Mouse (Mus musculus) kidney, embryonic 16.5 days (tissue): ENCODE data around the gene Borcs6. TPM values are rescaled to one million over a fixed set of nuclear protein-coding genes. Genes with fewer than 3 reads are reported as not detected.
A peak's percentile ranks its signal among the peaks of the same experiment; 100 is the strongest.

ENCODE experiments used
- ATAC-seq: fragments of 200-750 bp; cut with Nextera tagmentation; 2 replicates; pipeline ENCODE4 v1.8.0; 2017; ENCODE audit warnings: moderate TSS enrichment; ENCODE audit not compliant: low FRiP score, low TSS enrichment
- H3K27ac ChIP-seq: fragments of 300-500 bp; sonication (generic); 2 replicates; pipeline ENCODE4 v1.5.1; 2014; ENCODE audit warnings: low read length
- H3K27me3 ChIP-seq: fragments of 300-500 bp; sonication (generic); 2 replicates; pipeline ENCODE4 v1.6.1; 2014; ENCODE audit warnings: low read length, control low read depth, mixed read lengths; ENCODE audit not compliant: insufficient read depth
- H3K36me3 ChIP-seq: fragments of 300-500 bp; sonication (generic); 2 replicates; pipeline ENCODE4 v1.6.1; 2014; ENCODE audit warnings: low read length, control low read depth, mixed read lengths; ENCODE audit not compliant: insufficient read depth
- H3K4me1 ChIP-seq: fragments of 300-500 bp; sonication (generic); 2 replicates; pipeline ENCODE4 v1.6.1; 2014; ENCODE audit warnings: low read length, control low read depth, mixed read lengths; ENCODE audit not compliant: insufficient read depth
- H3K4me2 ChIP-seq: fragments of 300-500 bp; sonication (generic); replicated peaks from 2 replicates; pipeline ENCODE4 v1.6.1; 2014; ENCODE audit warnings: low read depth, low read length
- H3K4me3 ChIP-seq: fragments of 300-500 bp; sonication (generic); 2 replicates; pipeline ENCODE4 v1.5.1; 2014; ENCODE audit warnings: mild to moderate bottlenecking, low read length
- H3K9ac ChIP-seq: fragments of 300-500 bp; sonication (generic); replicated peaks from 2 replicates; pipeline ENCODE4 v1.6.1; 2014; ENCODE audit warnings: low read length
- H3K9me3 ChIP-seq: fragments of 300-500 bp; sonication (generic); 2 replicates; pipeline ENCODE4 v1.6.1; 2016; ENCODE audit warnings: low read length, control low read depth
- WGBS: fragments of 180-500 bp; shearing (Covaris S2); extraction: QIAGEN DNeasy Blood & Tissue Kit; methylation state at CpG from one replicate; pipeline ENCODE4 v1.1.7; 2014; 5-methylcytosine and 5-hydroxymethylcytosine counted together
- polyA plus RNA-seq: library from polyadenylated mRNA; unstranded; fragments of >200 nt; fragmentation: Nextera tagmentation; extraction: Ambion mirVana; gene quantifications from 2 replicates; pipeline ENCODE4 v1.2.1, GENCODE M21; 2015

The Borcs6 gene
- polyA plus RNA-seq, 1 experiment from 2014 or later, result 8.0 TPM

DNA sequence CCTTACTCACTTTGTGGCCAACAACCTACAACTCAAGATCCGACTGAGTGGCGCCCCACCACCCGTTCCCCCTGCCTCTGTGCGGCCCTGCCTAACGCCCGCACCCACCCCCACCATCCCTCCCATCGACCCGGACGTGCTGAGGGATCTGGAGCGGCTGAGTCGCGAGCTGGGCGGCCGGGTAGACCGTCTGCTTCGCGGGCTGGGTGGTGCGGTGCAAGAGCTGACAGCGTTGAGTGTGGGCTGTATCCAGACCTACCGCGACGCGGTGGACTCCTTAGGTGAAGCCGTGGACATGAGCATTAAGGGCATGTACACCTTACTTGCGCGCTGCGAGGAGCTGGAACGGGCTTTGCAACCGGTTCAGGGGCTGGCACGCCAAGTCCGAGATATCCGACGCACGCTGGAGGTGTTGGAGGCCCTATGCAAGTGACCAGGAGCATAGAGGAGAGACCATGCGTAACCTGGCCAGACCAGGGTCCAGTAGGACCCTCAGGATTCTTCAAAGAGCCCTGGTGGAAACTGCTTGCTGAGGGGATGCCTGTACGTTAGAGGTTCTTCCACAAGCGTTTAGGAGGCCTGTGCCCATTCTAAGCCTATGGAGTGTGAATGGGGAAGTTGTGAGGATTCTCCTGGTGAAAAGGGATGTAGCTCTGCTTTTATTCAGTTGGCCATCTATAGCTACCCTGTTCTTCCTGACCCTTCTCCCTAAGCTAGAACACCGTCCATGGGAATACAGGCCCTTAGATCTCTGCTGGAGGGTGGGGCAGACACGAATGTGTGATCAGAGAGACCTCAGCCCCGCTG lies 1.1 kb downstream of the Borcs6 start:
- peak overlapping the region; percentile 91 for H3K9ac ChIP-seq
- no peaks in the 10 kb centered on the region for H3K9me3 ChIP-seq
- peak overlapping the region; percentile 85 for H3K4me3 ChIP-seq
- no peak for ATAC-seq
- H3K36me3 ChIP-seq, result no peaks in the 10 kb centered on the region
- no peaks in the 10 kb centered on the region for H3K27me3 ChIP-seq
- H3K27ac ChIP-seq, result peak overlapping the region; percentile 93
- H3K4me2 ChIP-seq, result peak overlapping the region; percentile 85
- H3K4me1 ChIP-seq, result peaks cover 30% of the 10 kb centered on the region
- WGBS, result 1% methylated on average over 39 of the region's 40 CpGs

DNA sequence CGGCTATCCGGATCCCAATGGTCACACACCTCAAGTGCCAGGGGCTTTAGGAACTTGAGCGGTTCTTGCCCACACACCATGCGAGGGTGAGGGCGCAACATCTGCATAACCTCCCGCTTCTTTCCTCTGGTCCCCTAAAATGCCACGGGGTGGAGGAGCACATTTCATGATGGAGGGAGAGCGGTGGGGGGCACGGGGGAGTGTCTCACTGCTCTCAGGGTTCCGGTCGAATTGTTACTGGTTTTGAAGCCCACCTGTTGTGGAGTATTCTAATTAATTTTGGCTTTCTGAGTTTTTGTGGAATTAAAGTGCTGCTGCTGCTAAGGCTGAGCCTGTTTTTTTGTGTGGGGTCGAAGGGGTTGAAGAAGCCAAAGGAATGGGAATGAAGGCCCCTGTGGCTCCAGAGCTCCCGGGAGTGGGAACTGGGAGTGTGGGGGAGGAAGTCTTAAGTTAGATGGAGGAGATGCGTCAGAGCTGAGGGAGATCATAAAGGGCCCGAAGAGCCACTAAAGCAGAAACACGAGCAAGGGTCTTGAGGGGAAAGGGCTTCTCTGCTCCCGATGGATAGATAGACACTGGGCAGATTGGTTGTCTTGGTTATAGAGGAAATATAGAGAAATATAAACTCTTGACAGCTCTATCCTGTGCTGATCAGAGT lies 1.9 kb downstream of the Borcs6 start:
- H3K27ac ChIP-seq, result peak overlapping the region; percentile 3
- ATAC-seq, result no peak
- WGBS, result 6% methylated on average over 17 of the region's 17 CpGs
- H3K9me3 ChIP-seq, result no peaks in the 10 kb centered on the region
- H3K36me3 ChIP-seq, result no peaks in the 10 kb centered on the region
- peak overlapping the region; percentile 85 for H3K4me3 ChIP-seq
- H3K9ac ChIP-seq, result peak overlapping the region; percentile 91
- peak overlapping the region; percentile 85 for H3K4me2 ChIP-seq
- no peaks in the 10 kb centered on the region for H3K27me3 ChIP-seq
- H3K4me1 ChIP-seq, result peaks cover 37% of the 10 kb centered on the region

DNA sequence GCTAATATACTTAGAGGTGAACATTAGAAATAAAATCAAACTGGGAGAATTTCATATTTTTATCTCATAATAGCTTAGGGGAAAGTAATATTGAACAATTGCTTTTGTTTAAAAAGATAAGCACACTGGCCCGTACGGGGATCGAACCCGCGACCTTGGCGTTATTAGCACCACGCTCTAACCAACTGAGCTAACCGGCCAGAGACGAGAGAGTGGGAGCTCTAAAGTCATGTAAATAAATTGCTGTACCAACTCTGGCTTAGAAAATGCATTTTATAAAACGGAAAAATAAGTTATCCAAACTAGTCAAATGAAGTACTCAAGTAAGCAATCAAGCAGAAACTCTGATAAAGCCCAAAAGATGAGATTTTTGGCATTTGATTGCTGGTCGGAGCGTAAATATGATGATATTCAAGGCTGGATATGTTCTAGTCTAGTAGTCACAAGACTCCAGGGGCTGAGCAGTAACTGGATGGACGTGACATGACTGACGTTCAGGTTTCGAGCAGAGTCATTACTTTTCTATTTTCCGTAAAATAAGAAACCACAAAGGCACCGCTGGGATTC lies 2.8 kb downstream of the Borcs6 start:
- ATAC-seq, result no peak
- Histone ChIP-seq H3K4me3 (peak overlapping the region; percentile 79), H3K27me3 (no peaks in the 10 kb centered on the region), H3K9ac (peak overlapping the region; percentile 58), H3K27ac (peak overlapping the region; percentile 75), H3K36me3 (no peaks in the 10 kb centered on the region), H3K4me1 (peaks cover 45% of the 10 kb centered on the region), H3K4me2 (peak overlapping the region; percentile 85), H3K9me3 (no peaks in the 10 kb centered on the region)
- WGBS, result under 1% methylated on average over 17 of the region's 17 CpGs

DNA sequence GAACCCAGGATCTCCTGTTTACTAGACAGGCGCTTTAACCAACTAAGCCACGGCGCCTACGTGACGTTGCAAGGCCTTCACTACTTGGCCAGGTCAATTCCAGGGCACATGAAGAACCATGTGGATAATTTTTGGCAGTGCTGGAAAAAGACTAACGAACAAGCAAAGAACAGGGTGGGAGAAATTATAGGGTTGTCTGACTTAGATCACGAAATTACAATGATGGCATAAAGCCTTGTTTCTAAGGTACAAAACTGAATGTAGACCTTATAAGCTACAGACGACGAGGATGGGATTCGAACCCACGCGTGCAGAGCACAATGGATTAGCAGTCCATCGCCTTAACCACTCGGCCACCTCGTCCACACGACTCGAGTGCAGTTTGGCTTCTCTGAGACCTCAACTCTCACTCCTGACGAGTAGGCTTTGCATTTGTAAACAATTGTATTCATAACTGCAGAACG lies 3.3 kb downstream of the Borcs6 start:
- H3K4me1 ChIP-seq, result peaks cover 44% of the 10 kb centered on the region
- WGBS, result under 1% methylated on average over 19 of the region's 19 CpGs

DNA sequence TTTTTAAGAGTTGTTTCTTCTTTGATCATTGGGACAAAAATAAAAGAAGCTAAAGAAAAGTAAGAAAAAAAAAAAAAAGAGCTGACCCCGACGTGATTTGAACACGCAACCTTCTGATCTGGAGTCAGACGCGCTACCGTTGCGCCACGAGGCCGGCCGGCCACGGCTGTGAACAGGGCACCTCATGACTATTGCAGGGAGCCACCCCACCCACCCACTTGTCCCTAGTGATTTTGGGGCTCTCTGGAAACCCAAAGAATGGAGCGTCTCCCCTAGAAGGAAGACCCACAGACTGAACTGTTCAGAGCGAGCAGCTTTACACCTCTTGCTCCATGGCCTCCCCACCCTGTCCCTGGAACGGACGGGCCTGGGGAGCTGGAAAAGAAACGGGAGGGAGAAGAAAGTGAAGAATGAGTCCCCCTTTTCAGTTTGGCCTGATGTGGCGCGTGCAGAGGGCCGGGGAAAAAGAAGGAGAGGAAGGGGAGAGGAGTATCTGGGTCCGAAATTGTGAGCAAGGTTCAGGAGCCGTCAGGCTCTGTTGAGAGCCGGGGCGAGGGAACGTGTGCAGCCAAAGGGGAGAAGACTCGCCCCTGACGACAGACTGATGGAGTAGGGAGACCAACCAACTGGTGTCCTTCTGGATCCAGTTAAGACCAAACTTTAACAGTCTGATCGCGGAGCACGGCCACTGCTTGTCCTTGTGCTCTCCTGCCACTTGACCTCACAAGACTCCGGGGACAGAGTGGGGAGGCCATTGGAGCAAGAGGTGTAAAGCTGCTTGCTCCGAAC lies 4.1 kb downstream of the Borcs6 start:
- WGBS, result under 1% methylated on average over 31 of the region's 31 CpGs
- peak; percentile 27; the same call in 1 of the 2 replicates for ATAC-seq
- H3K27me3 ChIP-seq, result no peaks in the 10 kb centered on the region
- no peaks in the 10 kb centered on the region for H3K9me3 ChIP-seq
- peak overlapping the region; percentile 79 for H3K4me3 ChIP-seq
- peak overlapping the region; percentile 71 for H3K9ac ChIP-seq
- H3K4me1 ChIP-seq, result peaks cover 38% of the 10 kb centered on the region
- H3K36me3 ChIP-seq, result no peaks in the 10 kb centered on the region
- H3K4me2 ChIP-seq, result peak overlapping the region; percentile 85
- H3K27ac ChIP-seq, result peak overlapping the region; percentile 87

More for the DNA sequence above, 3.3 kb downstream of the Borcs6 start:
- Histone ChIP-seq H3K9me3 (no peaks in the 10 kb centered on the region), H3K36me3 (no peaks in the 10 kb centered on the region), H3K27me3 (no peaks in the 10 kb centered on the region), H3K4me3 (peak overlapping the region; percentile 79), H3K4me2 (peak overlapping the region; percentile 85), H3K27ac (peak overlapping the region; percentile 87), H3K9ac (peak overlapping the region; percentile 58)
- peak; percentile 72 for ATAC-seq

DNA sequence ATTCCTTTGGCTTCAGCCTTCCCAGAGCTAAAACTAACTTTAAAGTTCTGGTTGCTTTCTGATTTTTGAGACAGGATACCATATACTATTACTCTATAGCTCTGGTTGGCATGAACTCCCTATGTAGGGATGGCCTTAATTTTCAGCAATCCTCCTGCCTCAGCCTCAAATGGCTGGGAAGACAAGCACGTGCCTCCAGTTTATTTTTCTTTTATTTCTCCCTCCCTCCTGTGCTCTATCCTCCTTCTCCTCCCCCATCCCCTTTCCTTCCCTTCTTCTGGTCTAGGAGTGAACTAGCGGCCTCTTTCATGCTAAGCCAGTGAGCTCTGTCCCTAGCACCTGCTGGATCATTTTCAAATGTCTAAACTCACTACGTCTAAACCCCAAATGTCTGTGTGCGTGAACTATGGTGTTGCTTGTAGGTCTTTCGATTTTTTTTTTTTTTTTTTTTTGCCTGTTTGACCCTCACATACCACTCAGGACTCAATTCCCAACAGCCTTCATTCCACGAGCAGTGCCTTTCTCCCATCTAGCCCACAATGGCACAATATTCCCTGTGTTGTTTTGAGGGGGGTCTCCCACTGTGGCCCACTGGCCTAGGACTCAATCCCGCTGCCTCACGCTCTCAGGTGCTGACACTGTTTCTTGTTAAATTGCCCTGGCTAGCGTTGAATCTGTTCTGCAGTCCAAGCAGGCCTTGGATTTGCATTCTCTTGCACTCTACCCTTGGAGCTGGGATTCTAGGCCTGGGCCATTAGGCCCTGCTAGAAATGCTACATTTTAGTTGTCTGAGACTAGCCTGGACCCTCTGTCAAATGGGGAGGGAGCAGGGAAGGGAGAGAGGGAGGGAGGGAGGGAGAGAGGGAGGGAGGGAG lies 5.0 kb downstream of the Borcs6 start:
- WGBS, result 57% methylated on average over 9 of the region's 9 CpGs
- Histone ChIP-seq H3K4me1 (peaks cover 36% of the 10 kb centered on the region), H3K4me3 (peak overlapping the region; percentile 79)

DNA sequence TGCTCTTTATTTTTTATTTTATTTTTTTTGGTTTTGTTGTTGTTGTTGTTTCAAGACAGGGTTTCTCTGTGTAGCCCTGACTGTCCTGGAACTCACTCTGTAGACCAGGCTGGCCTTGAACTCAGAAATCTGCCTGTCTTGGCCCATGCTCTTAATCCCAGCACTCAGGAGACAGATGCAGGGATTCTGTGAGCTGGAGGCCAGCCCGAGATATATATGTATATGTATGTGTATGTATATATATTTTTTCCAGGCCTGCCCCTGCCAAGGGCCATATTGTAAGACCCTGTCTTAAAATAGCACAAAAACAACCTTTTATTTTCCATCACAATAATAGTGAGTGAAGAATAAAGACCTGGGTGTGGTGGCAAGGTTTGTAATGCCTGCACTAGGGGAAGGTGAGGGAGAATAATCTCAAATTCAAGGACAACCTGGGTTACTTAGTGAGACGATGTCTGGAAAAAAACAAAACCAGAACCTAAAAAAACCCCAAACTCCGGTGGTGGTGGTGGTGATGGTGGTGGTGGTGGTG lies 5.9 kb downstream of the Borcs6 start:
- no peak overlapping the region for H3K4me3 ChIP-seq
- H3K9ac ChIP-seq, result no peak overlapping the region
- no peaks in the 10 kb centered on the region for H3K36me3 ChIP-seq
- no peak for ATAC-seq
- no peaks in the 10 kb centered on the region for H3K27me3 ChIP-seq
- peak overlapping the region; percentile 85 for H3K4me2 ChIP-seq
- no peak overlapping the region for H3K27ac ChIP-seq
- H3K4me1 ChIP-seq, result peaks cover 39% of the 10 kb centered on the region
- 76% methylated on average over 3 of the region's 3 CpGs for WGBS
- H3K9me3 ChIP-seq, result no peaks in the 10 kb centered on the region

More for the DNA sequence above, 5.0 kb downstream of the Borcs6 start:
- peak overlapping the region; percentile 71 for H3K9ac ChIP-seq
- ATAC-seq, result no peak
- no peaks in the 10 kb centered on the region for H3K9me3 ChIP-seq
- H3K4me2 ChIP-seq, result peak overlapping the region; percentile 85
- H3K27ac ChIP-seq, result peak overlapping the region; percentile 79; the same call in 1 of the 2 replicates
- H3K27me3 ChIP-seq, result no peaks in the 10 kb centered on the region
- no peaks in the 10 kb centered on the region for H3K36me3 ChIP-seq

DNA sequence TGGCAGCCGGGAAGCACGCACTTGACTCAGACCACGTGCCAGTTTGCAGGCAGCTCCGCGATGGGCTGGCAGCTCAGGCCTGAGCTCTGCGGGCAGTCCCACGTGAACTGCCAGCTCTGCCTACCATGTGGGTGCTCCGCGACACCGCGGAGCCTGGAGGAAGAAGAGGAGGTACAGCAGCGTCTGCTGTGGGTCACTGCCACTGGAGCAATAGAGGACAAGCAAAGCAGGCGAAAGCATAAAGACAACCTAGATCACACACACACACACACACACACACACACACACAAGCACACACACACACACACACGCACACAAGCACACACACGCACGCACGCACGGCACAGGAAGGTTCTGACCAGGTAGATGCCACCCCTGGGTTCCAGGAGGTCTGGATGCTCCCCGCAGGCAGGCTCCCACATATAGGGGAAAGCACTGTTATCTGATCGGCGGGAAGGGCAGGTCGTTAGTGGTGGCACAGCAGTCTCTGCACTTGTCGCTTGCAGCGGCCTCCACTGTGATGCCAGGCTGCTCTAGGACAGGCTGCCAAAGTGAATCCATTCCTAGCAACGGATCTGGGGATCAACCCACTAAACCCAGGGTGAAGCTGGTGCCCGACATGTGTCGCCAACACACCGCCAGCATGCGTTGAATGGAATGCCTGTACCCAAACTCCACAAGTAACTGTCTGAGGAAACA lies 6.8 kb downstream of the Borcs6 start:
- H3K27me3 ChIP-seq, result no peaks in the 10 kb centered on the region
- H3K9me3 ChIP-seq, result no peaks in the 10 kb centered on the region
- peaks cover 35% of the 10 kb centered on the region for H3K4me1 ChIP-seq
- no peak for ATAC-seq
- peak overlapping the region; percentile 57 for H3K9ac ChIP-seq
- WGBS, result 2% methylated on average over 29 of the region's 29 CpGs
- H3K4me2 ChIP-seq, result peak overlapping the region; percentile 85
- peak overlapping the region; percentile 46 for H3K4me3 ChIP-seq
- H3K36me3 ChIP-seq, result no peaks in the 10 kb centered on the region
- H3K27ac ChIP-seq, result no peak overlapping the region
